In genomic region chr9:106755776-106756175, GRCm38 (mm10) we compare ENCODE assay signal across 16 mouse cellular contexts.
"Had no signal": no experiment of that assay in that cellular context is flagged by ENCODE, and none has a peak within 500 bp of the region (broad histone marks: within the 10 kb centered on the region; RNA-seq: fewer than 3 reads in every experiment).

No protein-coding gene starts in this region.

- H3K27me3 ChIP-seq: neural tube, embryonic 13.5 days; neural tube, embryonic 15.5 days; stomach, embryonic 15.5 days had no signal

- H3K27ac ChIP-seq: neural tube, embryonic 13.5 days; neural tube, embryonic 15.5 days; stomach, embryonic 15.5 days; stomach, postnatal 0 days had no signal

- H3K36me3 ChIP-seq: stomach, embryonic 15.5 days had no signal

- H3K4me3 ChIP-seq: neural tube, embryonic 13.5 days; neural tube, embryonic 15.5 days; stomach, embryonic 15.5 days had no signal

- H3K9me3 ChIP-seq: neural tube, embryonic 13.5 days; neural tube, embryonic 15.5 days; stomach, embryonic 15.5 days had no signal

- H3K4me1 ChIP-seq: neural tube, embryonic 13.5 days; neural tube, embryonic 15.5 days; stomach, embryonic 15.5 days had no signal

- H3K4me2 ChIP-seq: neural tube, embryonic 13.5 days; neural tube, embryonic 15.5 days; stomach, embryonic 15.5 days had no signal

- DNase-seq: retina, postnatal 1 day; right cerebral cortex, adult 18-20 months; right cerebral cortex, postnatal 14 days; right cerebral cortex, postnatal 25 days; right cerebral cortex, postnatal 4 days; spleen, adult 18-20 months; thymus, adult 18-20 months; thymus, adult 2 months; thymus, postnatal 14 days; thymus, postnatal 25 days; thymus, postnatal 36 days; thymus, postnatal 4 days had no signal

- H3K9ac ChIP-seq: neural tube, embryonic 13.5 days; neural tube, embryonic 15.5 days; stomach, embryonic 15.5 days had no signal
